Mouse (Mus musculus): ENCODE results near the gene Stx5a.

Stx5a gene

GRCm38 (mm10) chr19:8706132-8706667 is 35.0 kb upstream of the Stx5a start:
- Histone ChIP-seq H3K9me3 (ENCODE audit: low read length) (peaks cover 14% of the 10 kb centered on the region; the same call in 1 of the 2 replicates), H3K4me3 (replicated peaks; ENCODE audit: low read length) (no peak overlapping the region), H3K4me1 (replicated peaks; ENCODE audit: low read depth, low read length) (peaks cover 97% of the 10 kb centered on the region), H3K36me3 (ENCODE audit: insufficient read depth, low read length) (peaks cover 61% of the 10 kb centered on the region), H3K27me3 (ENCODE audit: insufficient read depth, low read length) (no peaks in the 10 kb centered on the region)
- TF ChIP-seq POU5F1 (IDR thresholded peaks at IDR 0.05; ENCODE audit: borderline replicate concordance, low read length) = no peak
- TF ChIP-seq CTCF (conservative IDR thresholded peaks at IDR 0.05; ENCODE audit: low read length) = no peak
- TF ChIP-seq NANOG (IDR thresholded peaks at IDR 0.05; ENCODE audit: borderline replicate concordance, low read length) = no peak

GRCm38 (mm10) chr19:8706930-8707329 is 34.3 kb upstream of the Stx5a start:
- H3K36me3 ChIP-seq (ENCODE audit: insufficient read depth, low read length) = peaks cover 68% of the 10 kb centered on the region
- H3K4me1 ChIP-seq (replicated peaks; ENCODE audit: low read depth, low read length) = peaks cover 97% of the 10 kb centered on the region
- H3K27me3 ChIP-seq (ENCODE audit: insufficient read depth, low read length) = no peaks in the 10 kb centered on the region
- peaks cover 20% of the 10 kb centered on the region; the same call in 1 of the 2 replicates for H3K9me3 ChIP-seq (ENCODE audit: low read length)
- TF ChIP-seq POU5F1 (IDR thresholded peaks at IDR 0.05; ENCODE audit: borderline replicate concordance, low read length) (no peak), CTCF (conservative IDR thresholded peaks at IDR 0.05; ENCODE audit: low read length) (no peak), NANOG (IDR thresholded peaks at IDR 0.05; ENCODE audit: borderline replicate concordance, low read length) (no peak)
- no peak overlapping the region for H3K4me3 ChIP-seq (replicated peaks; ENCODE audit: low read length)

- TF ChIP-seq NANOG (IDR thresholded peaks at IDR 0.05; ENCODE audit: borderline replicate concordance, low read length) (no peak), CTCF (conservative IDR thresholded peaks at IDR 0.05; ENCODE audit: low read length) (no peak), POU5F1 (IDR thresholded peaks at IDR 0.05; ENCODE audit: borderline replicate concordance, low read length) (no peak)
- Histone ChIP-seq H3K36me3 (ENCODE audit: insufficient read depth, low read length) (peaks cover 77% of the 10 kb centered on the region), H3K4me1 (replicated peaks; ENCODE audit: low read depth, low read length) (peaks cover 81% of the 10 kb centered on the region), H3K27me3 (ENCODE audit: insufficient read depth, low read length) (no peaks in the 10 kb centered on the region), H3K9me3 (ENCODE audit: low read length) (peaks cover 22% of the 10 kb centered on the region; the same call in 1 of the 2 replicates), H3K4me3 (replicated peaks; ENCODE audit: low read length) (peak overlapping the region; percentile 14; the same call in 1 of the 2 replicates)
Measured at GRCm38 (mm10) chr19:8708954-8709353, 32.3 kb upstream of the Stx5a start.

DNA sequence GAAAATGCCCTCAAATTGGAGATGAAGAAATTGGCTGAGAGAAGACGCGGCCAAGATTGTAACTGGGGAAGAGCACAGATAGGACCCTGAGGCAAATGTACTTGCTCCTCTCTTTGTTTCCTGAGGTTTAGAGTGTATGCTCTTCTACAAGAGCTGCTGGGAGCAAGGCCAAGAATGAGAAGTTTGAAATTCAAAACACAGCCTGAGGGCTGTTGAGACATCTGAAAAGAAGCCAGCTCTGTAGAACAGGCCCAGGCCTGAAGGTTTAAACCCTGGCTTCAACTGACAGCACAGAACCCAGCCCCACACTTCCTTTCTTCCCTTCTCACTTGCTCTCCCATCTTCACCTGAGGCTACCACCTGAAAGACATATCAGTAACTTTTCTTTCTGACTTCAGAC is 31.2 kb upstream of the Stx5a start:
- TF ChIP-seq CTCF (conservative IDR thresholded peaks at IDR 0.05; ENCODE audit: low read length) (no peak), NANOG (IDR thresholded peaks at IDR 0.05; ENCODE audit: borderline replicate concordance, low read length) (no peak), POU5F1 (IDR thresholded peaks at IDR 0.05; ENCODE audit: borderline replicate concordance, low read length) (no peak)
- H3K9me3 ChIP-seq (ENCODE audit: low read length) = peaks cover 22% of the 10 kb centered on the region; the same call in 1 of the 2 replicates

DNA sequence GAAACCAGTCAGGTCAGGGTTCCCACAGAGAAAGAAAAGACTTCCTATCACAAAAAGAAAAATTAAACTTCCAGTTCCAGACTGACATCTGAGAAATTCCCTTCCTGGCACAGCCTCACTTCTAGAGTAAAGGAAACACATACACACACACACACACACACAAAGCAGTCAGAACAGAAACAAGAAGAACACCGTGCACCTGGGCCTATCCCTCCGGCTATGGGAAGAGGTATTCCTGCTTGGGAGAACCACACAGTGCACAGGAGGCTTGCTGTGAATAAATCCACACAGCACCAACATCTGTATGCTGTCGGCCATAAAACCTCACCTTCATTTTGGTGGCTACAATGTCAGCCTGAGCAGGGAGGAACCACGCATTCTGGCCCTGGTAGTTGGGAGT is 29.7 kb upstream of the Stx5a start:
- peak overlapping the region; percentile 95 for H3K4me3 ChIP-seq (replicated peaks; ENCODE audit: low read length)
- peaks cover 22% of the 10 kb centered on the region; the same call in 1 of the 2 replicates for H3K9me3 ChIP-seq (ENCODE audit: low read length)
- TF ChIP-seq POU5F1 (IDR thresholded peaks at IDR 0.05; ENCODE audit: borderline replicate concordance, low read length) = no peak
- no peak for TF ChIP-seq NANOG (IDR thresholded peaks at IDR 0.05; ENCODE audit: borderline replicate concordance, low read length)
- no peak for TF ChIP-seq CTCF (conservative IDR thresholded peaks at IDR 0.05; ENCODE audit: low read length)
- H3K4me1 ChIP-seq (replicated peaks; ENCODE audit: low read depth, low read length) = peaks cover 81% of the 10 kb centered on the region
- peaks cover 63% of the 10 kb centered on the region for H3K36me3 ChIP-seq (ENCODE audit: insufficient read depth, low read length)
- H3K27me3 ChIP-seq (ENCODE audit: insufficient read depth, low read length) = no peaks in the 10 kb centered on the region

More for the DNA sequence above, 31.2 kb upstream of the Stx5a start:
- Histone ChIP-seq H3K27me3 (ENCODE audit: insufficient read depth, low read length) (no peaks in the 10 kb centered on the region), H3K4me3 (replicated peaks; ENCODE audit: low read length) (peak overlapping the region; percentile 95), H3K36me3 (ENCODE audit: insufficient read depth, low read length) (peaks cover 74% of the 10 kb centered on the region), H3K4me1 (replicated peaks; ENCODE audit: low read depth, low read length) (peaks cover 81% of the 10 kb centered on the region)

- Histone ChIP-seq H3K27me3 (ENCODE audit: insufficient read depth, low read length) (no peaks in the 10 kb centered on the region), H3K36me3 (ENCODE audit: insufficient read depth, low read length) (peaks cover 56% of the 10 kb centered on the region), H3K9me3 (ENCODE audit: low read length) (peaks cover 22% of the 10 kb centered on the region; the same call in 1 of the 2 replicates), H3K4me3 (replicated peaks; ENCODE audit: low read length) (peak overlapping the region; percentile 95), H3K4me1 (replicated peaks; ENCODE audit: low read depth, low read length) (peaks cover 79% of the 10 kb centered on the region)
- TF ChIP-seq CTCF (conservative IDR thresholded peaks at IDR 0.05; ENCODE audit: low read length) (no peak), NANOG (IDR thresholded peaks at IDR 0.05; ENCODE audit: borderline replicate concordance, low read length) (no peak), POU5F1 (IDR thresholded peaks at IDR 0.05; ENCODE audit: borderline replicate concordance, low read length) (no peak)
Measured at GRCm38 (mm10) chr19:8711949-8712869, 29.0 kb upstream of the Stx5a start.

DNA sequence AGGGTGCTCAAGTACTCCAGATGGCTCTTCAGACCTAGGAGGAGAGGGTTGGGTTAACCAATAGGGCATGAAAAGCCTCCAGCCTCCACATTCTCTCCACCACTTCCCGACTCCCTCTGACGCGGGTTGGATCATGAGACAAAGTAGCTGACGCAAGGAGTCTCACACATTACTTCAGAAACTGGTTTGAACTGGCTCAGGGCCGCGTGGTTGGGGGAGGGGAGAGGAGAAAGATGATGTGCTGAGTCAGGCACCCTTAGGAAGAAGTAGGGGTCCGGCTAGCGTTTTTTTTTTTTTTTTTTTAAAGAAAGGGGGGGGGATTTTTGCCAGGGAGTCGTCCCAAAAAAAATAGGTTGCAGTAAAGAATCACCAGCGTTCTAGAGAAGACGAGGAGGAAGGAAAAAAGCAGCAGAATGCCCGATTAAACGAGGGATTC is 28.3 kb upstream of the Stx5a start:
- H3K27me3 ChIP-seq (ENCODE audit: insufficient read depth, low read length) = no peaks in the 10 kb centered on the region
- peaks cover 79% of the 10 kb centered on the region for H3K4me1 ChIP-seq (replicated peaks; ENCODE audit: low read depth, low read length)
- H3K9me3 ChIP-seq (ENCODE audit: low read length) = peaks cover 22% of the 10 kb centered on the region; the same call in 1 of the 2 replicates
- H3K4me3 ChIP-seq (replicated peaks; ENCODE audit: low read length) = peak overlapping the region; percentile 95
- no peak for TF ChIP-seq CTCF (conservative IDR thresholded peaks at IDR 0.05; ENCODE audit: low read length)
- no peak for TF ChIP-seq NANOG (IDR thresholded peaks at IDR 0.05; ENCODE audit: borderline replicate concordance, low read length)
- TF ChIP-seq POU5F1 (IDR thresholded peaks at IDR 0.05; ENCODE audit: borderline replicate concordance, low read length) = no peak
- H3K36me3 ChIP-seq (ENCODE audit: insufficient read depth, low read length) = peaks cover 49% of the 10 kb centered on the region

GRCm38 (mm10) chr19:8713306-8713996 is 27.8 kb upstream of the Stx5a start:
- TF ChIP-seq CTCF (conservative IDR thresholded peaks at IDR 0.05; ENCODE audit: low read length) (peak; percentile 23), POU5F1 (IDR thresholded peaks at IDR 0.05; ENCODE audit: borderline replicate concordance, low read length) (no peak), NANOG (IDR thresholded peaks at IDR 0.05; ENCODE audit: borderline replicate concordance, low read length) (no peak)
- Histone ChIP-seq H3K27me3 (ENCODE audit: insufficient read depth, low read length) (no peaks in the 10 kb centered on the region), H3K36me3 (ENCODE audit: insufficient read depth, low read length) (peaks cover 44% of the 10 kb centered on the region), H3K4me1 (replicated peaks; ENCODE audit: low read depth, low read length) (peaks cover 76% of the 10 kb centered on the region), H3K9me3 (ENCODE audit: low read length) (peaks cover 21% of the 10 kb centered on the region; the same call in 1 of the 2 replicates), H3K4me3 (replicated peaks; ENCODE audit: low read length) (peak overlapping the region; percentile 95)

Measured in E14TG2a.4 (cell line).